Mouse (Mus musculus) liver, embryonic 13.5 days (tissue): ENCODE measurements around the gene Ndufa4l2. TPM values are rescaled to one million over a fixed set of nuclear protein-coding genes. Genes with fewer than 3 reads are reported as not detected.

Experiments
- ATAC-seq: fragments of 200-750 bp; cut with Nextera tagmentation; 2 replicates; pipeline ENCODE4 v1.8.0; 2017; ENCODE audit warnings: low read depth, mild to moderate bottlenecking, moderate number of reproducible peaks, moderate library complexity
- DNase-seq: peaks from one replicate; pipeline ENCODE4 v3.0.0; 2022
- H3K27ac ChIP-seq: fragments of 300-500 bp; sonication (generic); 2 replicates; pipeline ENCODE4 v1.5.1; 2015; ENCODE audit warnings: moderate library complexity, mild to moderate bottlenecking, inconsistent platforms
- H3K27me3 ChIP-seq: fragments of 300-500 bp; sonication (generic); 2 replicates; pipeline ENCODE4 v1.6.1; 2015; ENCODE audit warnings: mild to moderate bottlenecking, inconsistent platforms
- H3K36me3 ChIP-seq: fragments of 300-500 bp; sonication (generic); 2 replicates; pipeline ENCODE4 v1.6.1; 2015; ENCODE audit warnings: mild to moderate bottlenecking, inconsistent platforms
- H3K4me1 ChIP-seq: fragments of 300-500 bp; sonication (generic); replicated peaks from 2 replicates; pipeline ENCODE4 v1.6.1; 2015; ENCODE audit warnings: inconsistent platforms
- H3K4me2 ChIP-seq: fragments of 300-500 bp; sonication (generic); 2 replicates; pipeline ENCODE4 v1.6.1; 2015; ENCODE audit warnings: inconsistent platforms, mild to moderate bottlenecking, moderate library complexity
- H3K4me3 ChIP-seq: fragments of 300-500 bp; sonication (generic); replicated peaks from 2 replicates; pipeline ENCODE4 v1.5.1; 2015; ENCODE audit warnings: mild to moderate bottlenecking, inconsistent platforms
- H3K9ac ChIP-seq: fragments of 300-500 bp; sonication (generic); 2 replicates; pipeline ENCODE4 v1.6.1; 2015; ENCODE audit warnings: mild to moderate bottlenecking, inconsistent platforms
- H3K9me3 ChIP-seq: fragments of 300-500 bp; sonication (generic); replicated peaks from 2 replicates; pipeline ENCODE4 v1.6.1; 2016; ENCODE audit warnings: inconsistent platforms
- WGBS: fragments of 180-500 bp; shearing (Covaris S2); methylation state at CpG from one replicate; pipeline ENCODE4 v1.1.7; 2015; ENCODE audit not compliant: insufficient replicate concordance; 5-methylcytosine and 5-hydroxymethylcytosine counted together
- polyA plus RNA-seq: library from polyadenylated mRNA; unstranded; fragments of >200 nt; fragmentation: Nextera tagmentation; extraction: Ambion mirVana; gene quantifications from 2 replicates; pipeline ENCODE4 v1.2.1, GENCODE M21; 2015

Ndufa4l2 gene
- polyA plus RNA-seq, 1 experiment from 2014 or later = 2.8 TPM

DNA sequence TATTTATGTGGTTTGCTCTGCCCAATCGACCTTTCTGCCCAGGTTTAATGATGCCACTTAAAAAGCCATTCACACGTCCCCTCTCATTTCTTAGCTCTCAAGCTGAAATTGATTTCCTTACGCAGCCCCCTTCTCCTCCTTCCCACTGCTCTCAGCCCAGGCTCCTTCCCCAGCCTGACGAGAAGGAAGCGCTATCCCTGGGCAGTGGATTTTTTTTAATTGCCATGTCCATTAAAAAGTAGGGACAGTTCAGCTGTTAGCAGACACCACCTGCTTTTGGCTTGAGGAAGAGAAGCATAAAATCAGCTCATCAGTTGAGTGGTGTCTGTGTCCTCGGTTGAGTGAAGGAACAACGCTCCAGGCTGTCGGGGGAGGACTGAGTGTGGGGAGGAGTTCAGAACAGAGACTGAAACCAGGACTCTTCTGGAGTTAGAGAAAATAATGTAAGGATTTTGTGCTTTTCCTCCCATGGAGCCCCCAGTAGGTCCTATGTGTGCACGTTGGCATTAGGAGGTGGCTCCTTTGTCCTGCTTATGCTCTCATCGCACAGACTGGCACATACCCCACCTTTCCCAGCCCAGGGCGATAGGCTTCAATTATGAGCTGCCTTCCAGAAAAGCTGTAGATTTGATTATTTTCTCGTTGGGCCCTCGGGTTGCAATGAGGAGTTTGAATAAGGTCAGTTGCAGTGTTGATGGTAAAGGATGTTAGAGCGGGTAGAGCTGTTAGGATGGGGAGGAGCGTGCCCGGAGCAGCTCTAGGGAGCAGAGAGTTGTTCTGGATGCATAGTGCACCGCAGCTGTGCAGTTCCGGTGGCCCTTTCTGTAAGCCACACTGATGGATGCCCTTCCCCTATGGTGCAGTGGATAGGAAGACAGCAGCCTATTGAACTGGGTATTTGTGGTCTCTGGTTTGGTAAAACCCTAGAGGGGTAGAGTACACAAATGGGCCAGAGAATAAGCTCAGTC, 24.3 kb upstream of the Ndufa4l2 start:
- H3K9ac ChIP-seq = no peak overlapping the region
- DNase-seq = no peak
- ATAC-seq = no peak
- no peaks in the 10 kb centered on the region for H3K4me1 ChIP-seq
- no peaks in the 10 kb centered on the region for H3K27me3 ChIP-seq
- no peak overlapping the region for H3K4me3 ChIP-seq
- peaks cover 87% of the 10 kb centered on the region for H3K36me3 ChIP-seq
- 79% methylated on average over 18 of the region's 18 CpGs for WGBS
- no peaks in the 10 kb centered on the region for H3K9me3 ChIP-seq
- no peak overlapping the region for H3K4me2 ChIP-seq
- H3K27ac ChIP-seq = no peak overlapping the region

DNA sequence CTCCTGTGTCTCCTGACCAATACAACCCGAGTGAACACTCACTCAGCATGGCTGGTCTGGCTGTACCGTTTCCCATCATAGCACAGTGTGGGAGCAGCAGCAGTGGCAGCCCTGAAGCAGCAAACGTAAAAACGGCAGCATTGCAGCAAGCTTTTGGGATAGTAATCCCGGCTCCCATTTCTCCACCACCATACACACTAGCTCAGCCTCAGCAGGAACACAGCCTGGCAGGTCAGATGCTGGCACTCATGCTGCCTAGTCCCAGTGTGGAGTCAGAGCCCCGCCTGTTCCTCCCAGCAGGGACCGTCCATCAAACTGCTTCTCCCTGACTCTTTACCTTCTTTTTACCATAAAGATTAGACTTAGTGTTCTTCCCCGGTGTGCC, 23.6 kb upstream of the Ndufa4l2 start:
- Histone ChIP-seq H3K9me3 (no peaks in the 10 kb centered on the region), H3K27ac (no peak overlapping the region), H3K4me2 (no peak overlapping the region), H3K27me3 (no peaks in the 10 kb centered on the region), H3K9ac (no peak overlapping the region), H3K4me1 (no peaks in the 10 kb centered on the region), H3K36me3 (peaks cover 88% of the 10 kb centered on the region), H3K4me3 (no peak overlapping the region)
- ATAC-seq (no peak), DNase-seq (no peak)
- WGBS = 72% methylated on average over 8 of the region's 8 CpGs

DNA sequence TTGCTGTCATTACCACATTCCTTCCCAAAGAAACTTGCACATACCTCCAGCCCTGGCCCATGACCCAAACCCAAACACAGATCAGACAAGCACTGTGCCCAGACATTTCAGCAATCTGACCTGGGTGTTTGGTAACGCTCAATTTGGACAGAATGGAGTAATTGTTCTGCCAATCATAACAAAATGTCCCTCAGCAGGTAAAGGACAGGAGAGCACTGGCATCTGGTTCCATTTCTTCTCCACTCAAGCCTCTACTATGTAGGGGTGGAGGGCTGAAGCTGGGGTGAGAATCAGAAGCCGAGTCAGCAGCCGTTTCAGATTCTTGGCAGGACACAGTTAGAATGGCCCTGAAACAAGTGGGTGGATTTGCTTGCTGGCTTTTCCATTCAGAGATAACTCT, 22.6 kb upstream of the Ndufa4l2 start:
- peaks cover 90% of the 10 kb centered on the region for H3K36me3 ChIP-seq
- no peak overlapping the region for H3K4me3 ChIP-seq
- no peak overlapping the region for H3K27ac ChIP-seq
- no peak for ATAC-seq
- no peaks in the 10 kb centered on the region for H3K4me1 ChIP-seq
- DNase-seq = no peak
- no peak overlapping the region for H3K9ac ChIP-seq
- no peaks in the 10 kb centered on the region for H3K9me3 ChIP-seq
- WGBS = 85% methylated on average over 3 of the region's 3 CpGs
- H3K27me3 ChIP-seq = no peaks in the 10 kb centered on the region
- H3K4me2 ChIP-seq = no peak overlapping the region

DNA sequence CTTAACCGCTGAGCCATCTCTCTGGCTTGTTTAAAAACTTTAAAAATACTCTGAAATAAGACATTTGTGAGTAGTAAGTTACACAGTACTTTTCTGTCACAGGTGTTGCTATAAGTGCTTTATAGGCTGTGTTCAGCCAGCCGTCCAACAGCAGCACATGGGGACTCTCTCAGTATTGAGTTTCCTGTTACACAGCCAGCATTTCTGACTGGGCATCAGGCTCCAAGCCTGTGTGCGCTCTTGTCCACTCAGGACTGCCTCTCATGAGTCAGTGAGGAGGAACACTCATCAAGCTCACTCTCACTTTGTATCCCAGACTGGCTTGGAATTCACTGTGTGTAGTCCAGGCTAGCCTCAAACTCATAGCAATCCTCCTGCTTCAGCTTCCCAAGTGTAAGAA, 18.6 kb upstream of the Ndufa4l2 start:
- DNase-seq (no peak), ATAC-seq (no peak)
- peaks cover 79% of the 10 kb centered on the region for H3K36me3 ChIP-seq
- no peaks in the 10 kb centered on the region for H3K4me1 ChIP-seq
- H3K27me3 ChIP-seq = no peaks in the 10 kb centered on the region
- no peak overlapping the region for H3K9ac ChIP-seq
- H3K9me3 ChIP-seq = no peaks in the 10 kb centered on the region
- H3K4me2 ChIP-seq = no peak overlapping the region
- no peak overlapping the region for H3K4me3 ChIP-seq
- 82% methylated on average over 3 of the region's 3 CpGs for WGBS
- no peak overlapping the region for H3K27ac ChIP-seq

DNA sequence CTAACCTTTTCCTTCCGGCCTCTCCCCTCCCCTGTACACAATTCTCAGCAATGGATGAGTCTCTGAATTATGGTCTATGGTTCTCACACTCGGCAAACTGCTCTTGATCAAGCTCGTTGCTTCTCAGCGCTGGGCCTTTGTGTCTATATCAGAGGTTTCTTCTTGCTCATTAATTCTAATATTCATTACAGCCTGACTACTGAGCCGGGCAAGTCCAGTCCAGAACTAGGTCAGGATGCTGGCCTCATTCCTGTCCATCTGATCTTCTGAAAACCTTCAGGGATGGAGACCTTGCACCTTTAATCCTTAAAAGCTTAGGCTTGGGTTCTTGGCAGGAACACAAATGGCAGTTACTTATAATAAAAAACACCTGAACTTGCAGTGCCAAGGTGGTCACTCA, 15.3 kb upstream of the Ndufa4l2 start:
- Histone ChIP-seq H3K9ac (no peak overlapping the region), H3K4me2 (no peak overlapping the region), H3K27me3 (no peaks in the 10 kb centered on the region), H3K27ac (no peak overlapping the region), H3K4me1 (no peaks in the 10 kb centered on the region), H3K36me3 (peaks cover 47% of the 10 kb centered on the region), H3K4me3 (no peak overlapping the region), H3K9me3 (no peaks in the 10 kb centered on the region)
- DNase-seq (no peak), ATAC-seq (no peak)
- WGBS = 76% methylated on average over 5 of the region's 5 CpGs

DNA sequence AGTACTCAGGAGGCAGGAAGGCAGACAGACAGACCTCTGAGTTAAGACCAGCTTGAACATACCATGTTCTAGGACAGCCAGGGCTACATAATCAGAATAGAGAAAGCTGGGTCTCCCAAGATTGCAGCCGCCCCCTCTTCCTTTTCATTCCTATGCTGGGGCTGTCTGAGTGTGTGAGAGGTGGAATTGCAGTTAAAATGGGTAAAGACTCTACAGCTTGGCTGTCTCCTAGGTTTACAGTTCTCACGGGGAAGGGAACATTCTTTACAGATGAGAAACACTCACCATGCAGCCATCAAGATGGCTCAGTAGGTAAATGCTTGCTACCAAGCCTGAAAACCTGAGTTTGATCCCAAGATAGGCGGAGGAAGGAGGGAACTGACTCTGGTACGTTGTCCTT, 14.7 kb upstream of the Ndufa4l2 start:
- Histone ChIP-seq H3K4me2 (no peak overlapping the region), H3K4me3 (no peak overlapping the region), H3K9ac (no peak overlapping the region), H3K27me3 (no peaks in the 10 kb centered on the region), H3K9me3 (no peaks in the 10 kb centered on the region), H3K36me3 (peaks cover 43% of the 10 kb centered on the region), H3K4me1 (no peaks in the 10 kb centered on the region), H3K27ac (no peak overlapping the region)
- WGBS = 71% methylated on average over 4 of the region's 4 CpGs
- DNase-seq = no peak
- ATAC-seq = no peak

DNA sequence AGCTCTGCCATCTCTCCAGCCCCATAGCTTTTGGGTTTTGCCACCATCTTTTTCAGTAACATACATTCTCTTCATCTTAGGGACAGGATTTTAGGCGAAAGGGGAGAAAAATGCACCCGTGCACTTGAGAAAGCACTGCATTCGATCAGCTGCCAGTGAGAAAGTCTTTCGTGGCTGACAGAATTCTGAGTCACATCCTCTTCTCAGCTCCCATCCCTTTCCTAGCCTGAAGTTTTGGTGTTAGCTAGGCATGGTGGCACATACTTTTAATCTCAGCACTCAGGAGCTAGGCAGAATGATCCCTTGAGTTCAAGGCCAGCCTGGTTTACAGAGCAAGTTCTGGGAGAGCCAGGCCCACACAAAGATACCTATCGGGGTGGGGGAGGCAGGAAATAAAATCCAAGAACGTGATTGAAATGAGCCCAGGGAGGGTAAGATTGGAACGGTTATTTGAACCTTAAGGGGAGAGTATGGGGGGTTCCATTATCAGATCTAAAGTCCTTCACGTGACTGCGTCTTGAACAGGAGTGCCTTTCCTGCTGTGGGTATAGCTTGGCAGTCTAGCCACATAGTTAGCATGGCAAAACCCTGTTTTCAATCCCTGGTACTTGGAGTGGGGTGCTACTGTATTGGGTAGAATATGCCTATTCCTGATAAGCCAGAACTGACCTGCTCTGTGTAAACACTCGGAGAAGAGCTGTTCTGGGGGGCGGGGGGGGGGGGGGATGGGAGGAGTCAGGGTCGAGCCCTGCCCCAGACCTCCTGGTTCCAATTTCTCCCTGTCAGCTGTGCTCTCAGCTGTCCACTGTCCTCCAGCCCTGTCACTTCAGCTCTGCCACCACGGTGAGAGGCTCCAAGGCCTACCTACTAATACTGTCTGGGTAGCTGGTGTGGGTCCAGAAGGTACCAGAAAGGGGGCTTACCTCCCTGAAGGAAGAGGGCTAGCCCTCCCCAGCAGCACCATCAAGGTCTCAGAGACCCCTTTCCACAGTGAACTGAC, 13.6 kb upstream of the Ndufa4l2 start, which contains the start of gene Stac3:
Gene Stac3 (plus strand): TSS at position 793 of the 1,000 bp plus-strand sequence.
- no peaks in the 10 kb centered on the region for H3K9me3 ChIP-seq
- no peak within 1 kb of the TSS for H3K4me2 ChIP-seq
- no peaks in the 10 kb centered on the region for H3K4me1 ChIP-seq
- peaks cover 34% of the 10 kb centered on the region for H3K36me3 ChIP-seq
- DNase-seq = no peak
- H3K4me3 ChIP-seq = no peak within 1 kb of the TSS
- H3K9ac ChIP-seq = no peak within 1 kb of the TSS
- ATAC-seq = no peak
- H3K27me3 ChIP-seq = 0 out of 2 replicates have a peak, but pooled peaks cover under 1% of the 10 kb centered on the region
- 57% methylated on average over 12 of the region's 13 CpGs for WGBS
- no peak within 1 kb of the TSS for H3K27ac ChIP-seq

DNA sequence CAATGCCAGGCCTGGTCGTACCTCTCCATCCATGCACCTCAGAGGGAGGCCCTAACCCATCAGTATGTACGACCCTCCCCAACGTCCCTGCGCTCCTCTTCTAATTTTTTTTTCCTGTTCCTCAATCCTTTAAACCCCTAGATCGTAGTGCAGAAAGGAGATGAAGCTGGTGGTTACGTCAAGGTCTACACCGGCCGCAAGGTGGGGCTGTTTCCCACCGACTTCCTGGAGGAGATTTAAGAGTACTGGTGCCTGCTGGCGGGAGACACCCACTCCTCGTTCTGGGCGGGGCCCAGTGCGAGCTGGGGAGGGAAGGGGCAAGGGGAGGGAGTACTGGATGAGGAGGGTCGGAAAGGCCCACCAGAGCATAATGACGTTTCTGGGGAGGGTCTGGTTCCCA, 6.5 kb upstream of the Ndufa4l2 start:
- H3K4me2 ChIP-seq = peak overlapping the region; percentile 71
- peak; percentile 4; the same call in 1 of the 2 replicates for ATAC-seq
- H3K4me1 ChIP-seq = peaks cover 32% of the 10 kb centered on the region
- peak overlapping the region; percentile 48; the same call in 1 of the 2 replicates for H3K4me3 ChIP-seq
- H3K36me3 ChIP-seq = no peaks in the 10 kb centered on the region
- WGBS = 1% methylated on average over 15 of the region's 15 CpGs
- no peak overlapping the region for H3K9ac ChIP-seq
- peaks cover 71% of the 10 kb centered on the region for H3K27me3 ChIP-seq
- peak; percentile 61 for DNase-seq
- H3K9me3 ChIP-seq = no peaks in the 10 kb centered on the region
- H3K27ac ChIP-seq = no peak overlapping the region

DNA sequence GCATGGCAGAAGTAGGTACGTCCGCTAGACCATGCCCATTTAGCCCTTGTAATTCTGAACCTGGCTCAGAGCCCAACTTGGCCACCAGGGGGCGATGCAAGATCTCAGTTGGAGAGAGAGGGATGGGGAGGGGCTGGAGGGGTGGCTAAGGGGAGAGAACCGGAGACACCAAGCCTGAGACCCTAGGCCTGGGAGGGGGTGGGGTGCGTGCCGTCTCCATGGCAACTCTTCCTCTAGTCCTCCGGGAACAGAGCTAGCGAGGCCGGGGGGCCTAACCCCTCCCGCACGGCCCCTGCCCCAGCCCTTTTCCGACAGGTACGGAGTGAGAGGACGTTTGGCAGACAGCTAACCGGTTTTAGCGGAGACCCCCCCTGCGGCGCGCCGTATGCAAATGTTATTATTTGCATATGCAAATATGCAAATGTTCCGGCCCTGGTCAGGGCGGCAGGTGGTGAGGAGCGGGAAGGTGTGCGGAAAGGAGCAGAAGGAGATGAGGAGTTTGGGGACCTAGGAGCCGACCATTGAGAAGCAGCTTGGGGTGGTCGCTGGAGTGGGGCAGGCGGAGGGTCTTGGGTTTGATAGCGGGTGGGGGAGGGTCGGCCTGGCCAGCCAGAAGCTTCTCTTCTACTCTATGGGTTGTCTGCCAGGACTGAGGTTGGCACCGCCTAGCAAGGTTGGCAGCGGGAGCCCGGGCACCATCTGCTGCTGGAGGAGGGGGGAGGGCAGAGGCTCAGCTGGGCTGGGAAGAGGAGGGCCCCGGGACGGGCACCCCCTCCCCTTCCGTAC, 5.5 kb upstream of the Ndufa4l2 start:
- H3K4me1 ChIP-seq = peaks cover 42% of the 10 kb centered on the region
- WGBS = 3% methylated on average over 35 of the region's 35 CpGs
- H3K27ac ChIP-seq = no peak overlapping the region
- peak overlapping the region; percentile 71 for H3K4me2 ChIP-seq
- H3K36me3 ChIP-seq = no peaks in the 10 kb centered on the region
- DNase-seq (peak; percentile 68), ATAC-seq (0 out of 2 replicates have a peak, but pooled peaks have one; percentile 27)
- peak overlapping the region; percentile 48 for H3K4me3 ChIP-seq
- H3K9me3 ChIP-seq = no peaks in the 10 kb centered on the region
- peaks cover 81% of the 10 kb centered on the region for H3K27me3 ChIP-seq
- peak overlapping the region; percentile 38; the same call in 1 of the 2 replicates for H3K9ac ChIP-seq

DNA sequence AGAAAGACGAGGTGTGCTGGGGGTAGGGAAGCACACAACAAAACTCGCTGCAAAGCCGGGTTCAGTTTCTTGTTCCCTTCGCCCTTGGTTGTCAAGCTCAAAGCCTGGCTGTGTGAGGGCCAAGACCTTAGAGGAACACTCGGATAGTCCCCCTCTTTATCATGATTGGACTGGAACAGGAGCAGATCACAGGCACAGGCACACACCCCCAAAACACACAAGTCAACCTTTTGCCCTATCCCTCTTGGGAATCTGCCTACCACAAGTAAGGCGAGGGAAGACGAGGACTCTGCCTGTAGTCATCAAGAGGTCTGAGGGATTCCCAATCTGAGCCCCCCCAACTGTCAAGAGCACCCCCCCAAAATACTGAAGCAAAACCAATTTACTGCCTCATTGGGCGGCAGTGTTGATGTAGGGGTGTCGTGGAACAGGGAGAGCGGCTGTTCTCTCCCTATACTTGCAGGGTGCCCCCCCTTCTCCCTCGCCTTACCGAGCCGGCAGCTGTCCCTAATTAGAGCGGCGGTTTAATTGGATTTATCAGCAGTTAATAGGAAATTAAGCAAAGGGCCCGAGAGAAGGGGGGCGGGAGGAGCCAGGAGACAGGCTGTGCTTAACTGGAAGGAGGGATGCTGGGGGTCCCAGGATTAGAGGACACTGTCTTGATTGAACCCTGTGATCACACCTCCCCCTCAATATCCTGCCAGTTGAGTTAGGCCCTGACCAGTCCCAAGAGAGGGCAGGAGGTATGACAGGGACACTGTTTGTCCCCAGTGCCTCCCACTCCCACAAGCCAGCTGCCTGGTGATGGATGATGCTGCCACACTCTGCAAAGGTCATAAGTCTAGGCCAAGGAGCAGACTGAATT, 4.7 kb upstream of the Ndufa4l2 start:
- H3K36me3 ChIP-seq = no peaks in the 10 kb centered on the region
- 10% methylated on average over 17 of the region's 17 CpGs for WGBS
- no peak overlapping the region for H3K27ac ChIP-seq
- H3K4me2 ChIP-seq = 0 out of 2 replicates have a peak overlapping the region, but pooled peaks have one; percentile 71
- H3K9ac ChIP-seq = no peak overlapping the region
- ATAC-seq (no peak), DNase-seq (no peak)
- peak overlapping the region; percentile 48 for H3K4me3 ChIP-seq
- H3K4me1 ChIP-seq = peaks cover 50% of the 10 kb centered on the region
- no peaks in the 10 kb centered on the region for H3K9me3 ChIP-seq
- peaks cover 89% of the 10 kb centered on the region for H3K27me3 ChIP-seq
